19 mouse cellular contexts compared by ENCODE assay signal in the genomic region with DNA sequence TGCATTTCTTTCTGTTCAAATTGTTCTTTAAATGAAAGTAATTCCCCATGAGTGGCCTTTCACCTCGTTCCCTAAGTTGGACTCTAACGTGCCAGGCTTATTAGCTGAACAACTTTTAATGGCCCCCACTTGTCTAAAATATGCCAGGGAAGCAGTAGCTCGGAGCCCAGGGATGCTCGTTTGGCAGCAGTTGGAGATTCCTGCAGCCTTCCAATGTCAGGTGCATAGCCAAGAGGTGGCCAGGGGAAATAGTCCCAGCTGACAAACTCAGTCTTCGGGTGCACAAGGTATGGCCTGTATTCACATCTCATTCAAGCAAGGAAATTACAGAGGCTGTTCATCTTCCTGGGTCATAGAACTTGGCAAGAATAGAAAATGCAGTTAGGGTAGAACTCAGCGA.
DNase-seq lines count a peak whose midpoint lies in the region; ATAC-seq and TF ChIP-seq lines count a peak whose summit lies in the region.
"Had no signal": no experiment of that assay in that cellular context is flagged by ENCODE, and none has a peak within 500 bp of the region (broad histone marks: within the 10 kb centered on the region; RNA-seq: fewer than 3 reads in every experiment).

No protein-coding gene starts in this region.

- H3K27ac ChIP-seq in heart, postnatal 0 days (ENCODE audit: low read depth), result 0 out of 2 replicates have a peak overlapping the region, but pooled peaks have one; percentile 63
- no peak overlapping the region for H3K27ac ChIP-seq in heart, adult 2 months
- no peak overlapping the region for H3K27ac ChIP-seq in forebrain, embryonic 16.5 days (ENCODE audit: low read length)
- H3K27ac ChIP-seq: embryonic facial prominence, embryonic 10.5 days; forebrain, embryonic 13.5 days; hindbrain, embryonic 13.5 days; hindbrain, postnatal 0 days; kidney, postnatal 0 days had no signal

- peaks cover 36% of the 10 kb centered on the region for H3K4me1 ChIP-seq in heart, postnatal 0 days (ENCODE audit: control insufficient read depth, insufficient read depth)
- peaks cover 10% of the 10 kb centered on the region for H3K4me1 ChIP-seq in heart, adult 2 months (ENCODE audit: control insufficient read depth, insufficient read depth, low read length)
- H3K4me1 ChIP-seq in forebrain, embryonic 16.5 days (replicated peaks; ENCODE audit: control insufficient read depth, insufficient read depth, low read length), result no peaks in the 10 kb centered on the region
- H3K4me1 ChIP-seq: embryonic facial prominence, embryonic 10.5 days; forebrain, embryonic 13.5 days had no signal

- no peaks in the 10 kb centered on the region for H3K9me3 ChIP-seq in heart, postnatal 0 days (replicated peaks; ENCODE audit: control insufficient read depth, low read length)
- no peaks in the 10 kb centered on the region for H3K9me3 ChIP-seq in forebrain, embryonic 16.5 days (ENCODE audit: control insufficient read depth, low read length)
- H3K9me3 ChIP-seq: embryonic facial prominence, embryonic 10.5 days; forebrain, embryonic 13.5 days; hindbrain, embryonic 13.5 days had no signal

- H3K4me2 ChIP-seq in heart, postnatal 0 days (ENCODE audit: low read depth, low read length), result no peak overlapping the region
- no peak overlapping the region for H3K4me2 ChIP-seq in forebrain, embryonic 16.5 days (ENCODE audit: low read length)
- H3K4me2 ChIP-seq: forebrain, embryonic 13.5 days; hindbrain, embryonic 13.5 days had no signal

- no peak for TF ChIP-seq POLR2A in heart, adult 2 months (IDR thresholded peaks at IDR 0.05; ENCODE audit: insufficient read depth, low read depth, low read length)

- peak; percentile 63; the same call in 1 of the 2 replicates for ATAC-seq in cerebellum, adult (ENCODE audit: insufficient number of reproducible peaks, low FRiP score, low TSS enrichment)
- ATAC-seq in heart, postnatal 0 days (ENCODE audit: insufficient read depth, low read depth), result no peak
- ATAC-seq in forebrain, embryonic 16.5 days, result no peak
- ATAC-seq: forebrain, embryonic 13.5 days; hindbrain, postnatal 0 days had no signal

- H3K27me3 ChIP-seq in heart, postnatal 0 days (ENCODE audit: control insufficient read depth, insufficient read depth, low read length), result no peaks in the 10 kb centered on the region
- no peaks in the 10 kb centered on the region for H3K27me3 ChIP-seq in heart, adult 2 months (ENCODE audit: control insufficient read depth, insufficient read depth, low read length)
- no peaks in the 10 kb centered on the region for H3K27me3 ChIP-seq in forebrain, embryonic 16.5 days (replicated peaks; ENCODE audit: control insufficient read depth, insufficient read depth, low read length)
- H3K27me3 ChIP-seq: forebrain, embryonic 13.5 days; hindbrain, embryonic 13.5 days had no signal

- no peak for TF ChIP-seq CTCF in heart, postnatal 0 days (IDR thresholded peaks at IDR 0.05; ENCODE audit: low read depth)
- no peak for TF ChIP-seq CTCF in heart, adult 2 months (IDR thresholded peaks at IDR 0.05)

- no peak overlapping the region for H3K4me3 ChIP-seq in heart, postnatal 0 days (ENCODE audit: low read depth, low read length)
- no peak overlapping the region for H3K4me3 ChIP-seq in heart, adult 2 months
- H3K4me3 ChIP-seq in forebrain, embryonic 16.5 days (replicated peaks; ENCODE audit: low read length), result no peak overlapping the region
- H3K4me3 ChIP-seq: embryonic facial prominence, embryonic 10.5 days; forebrain, embryonic 13.5 days; hindbrain, embryonic 13.5 days had no signal

- no peak for TF ChIP-seq EP300 in heart, postnatal 0 days (IDR thresholded peaks at IDR 0.05; ENCODE audit: low read depth)
- TF ChIP-seq EP300 in heart, adult 2 months (IDR thresholded peaks at IDR 0.05; ENCODE audit: insufficient read depth, low read depth, low read length), result no peak

- H3K36me3 ChIP-seq in heart, postnatal 0 days (replicated peaks; ENCODE audit: control insufficient read depth, insufficient read depth, low read length), result no peaks in the 10 kb centered on the region; the same call in 1 of the 2 replicates
- peaks cover 15% of the 10 kb centered on the region for H3K36me3 ChIP-seq in heart, adult 2 months (ENCODE audit: control insufficient read depth, insufficient read depth, low read length)
- H3K36me3 ChIP-seq in forebrain, embryonic 16.5 days (ENCODE audit: control insufficient read depth, insufficient read depth), result no peaks in the 10 kb centered on the region
- H3K36me3 ChIP-seq: hindbrain, embryonic 13.5 days had no signal

- intact Hi-C loops in heart, adult 2 months (cut with DNase I), result no loop called here

- no peaks in the 10 kb centered on the region for H3K79me2 ChIP-seq in heart, adult 2 months (replicated peaks; ENCODE audit: control insufficient read depth, insufficient read depth, low read length)

- no peak for DNase-seq in cerebellum, postnatal 4 days (ENCODE audit: low spot score in 2 of 2)
- no peak for DNase-seq in heart, postnatal 0 days (ENCODE audit: low spot score)
- DNase-seq in heart, adult 2 months, result no peak
- peak; percentile 48 for DNase-seq in cerebellum, adult 9-11 months
- no peak for DNase-seq in adrenal gland, adult (ENCODE audit: inconsistent age in 2 of 2, low spot score in 1 of 2)
- DNase-seq: adrenal gland, postnatal 14 days; B cell, adult 2 months; gastrocnemius, postnatal 36 days; heart, adult 18-20 months; heart, postnatal 14 days; kidney, adult 11 months; kidney, adult 9 months had no signal

- no peak overlapping the region for H3K9ac ChIP-seq in heart, postnatal 0 days (replicated peaks; ENCODE audit: low read depth, low read length)
- no peak overlapping the region for H3K9ac ChIP-seq in heart, adult 2 months (ENCODE audit: low read depth, low read length)
- no peak overlapping the region for H3K9ac ChIP-seq in forebrain, embryonic 16.5 days (replicated peaks; ENCODE audit: low read depth, low read length)
- H3K9ac ChIP-seq: forebrain, embryonic 13.5 days; hindbrain, embryonic 13.5 days had no signal

- WGBS in heart, postnatal 0 days, result 64% methylated on average over 6 of the region's 6 CpGs
- WGBS in heart, adult 2 months, result 67% methylated on average over 6 of the region's 6 CpGs
- 48% methylated on average over 6 of the region's 6 CpGs for WGBS in forebrain, embryonic 16.5 days
